Mouse (Mus musculus) forebrain, embryonic 13.5 days (tissue): Measurements from ENCODE around the gene Cntnap2. TPM values are rescaled to one million over a fixed set of nuclear protein-coding genes. Genes with fewer than 3 reads are reported as not detected.

Experiments
- ATAC-seq: fragments of 200-750 bp; cut with Nextera tagmentation; 2 replicates; pipeline ENCODE4 v1.8.0; 2017
- H3K27ac ChIP-seq: fragments of 300-500 bp; sonication (generic); 2 replicates; pipeline ENCODE4 v1.5.1; 2015; ENCODE audit warnings: inconsistent platforms, mild to moderate bottlenecking, moderate library complexity
- H3K27me3 ChIP-seq: fragments of 300-500 bp; sonication (generic); 2 replicates; pipeline ENCODE4 v1.6.1; 2015; ENCODE audit warnings: mild to moderate bottlenecking, inconsistent platforms
- H3K36me3 ChIP-seq: fragments of 300-500 bp; sonication (generic); 2 replicates; pipeline ENCODE4 v1.6.1; 2015; ENCODE audit warnings: mild to moderate bottlenecking, inconsistent platforms; ENCODE audit not compliant: poor library complexity, severe bottlenecking
- H3K4me1 ChIP-seq: fragments of 300-500 bp; sonication (generic); 2 replicates; pipeline ENCODE4 v1.6.1; 2015; ENCODE audit warnings: inconsistent platforms
- H3K4me2 ChIP-seq: fragments of 300-500 bp; sonication (generic); 2 replicates; pipeline ENCODE4 v1.6.1; 2015; ENCODE audit warnings: inconsistent platforms, mild to moderate bottlenecking, moderate library complexity
- H3K4me3 ChIP-seq: fragments of 300-500 bp; sonication (generic); 2 replicates; pipeline ENCODE4 v1.5.1; 2015; ENCODE audit warnings: mild to moderate bottlenecking, inconsistent platforms
- H3K9ac ChIP-seq: fragments of 300-500 bp; sonication (generic); 2 replicates; pipeline ENCODE4 v1.6.1; 2015; ENCODE audit warnings: mild to moderate bottlenecking, inconsistent platforms
- H3K9me3 ChIP-seq: fragments of 300-500 bp; sonication (generic); replicated peaks from 2 replicates; pipeline ENCODE4 v1.6.1; 2016; ENCODE audit warnings: inconsistent platforms
- WGBS: fragments of 180-500 bp; shearing (Covaris S2); methylation state at CpG from one replicate; pipeline ENCODE4 v1.1.7; 2015; 5-methylcytosine and 5-hydroxymethylcytosine counted together
- polyA plus RNA-seq: library from polyadenylated mRNA; unstranded; fragments of >200 nt; fragmentation: Nextera tagmentation; extraction: Ambion mirVana; gene quantifications from 2 replicates; pipeline ENCODE4 v1.2.1, GENCODE M21; 2015

Gene Cntnap2
- 83.7 and 96.3 TPM in 2 replicates for polyA plus RNA-seq

GRCm38 (mm10) chr6:45059091-45059490, at the start of gene Cntnap2:
Cntnap2 (plus strand) TSS chr6:45059357.
- no peaks in the 10 kb centered on the region for H3K9me3 ChIP-seq
- H3K9ac ChIP-seq, result peak within 1 kb of the TSS; percentile 66
- WGBS, result 10% methylated on average over 8 of the region's 8 CpGs
- H3K4me1 ChIP-seq, result peaks cover 9% of the 10 kb centered on the region; the same call in 1 of the 2 replicates
- H3K27ac ChIP-seq, result peak within 1 kb of the TSS; percentile 65
- H3K36me3 ChIP-seq, result no peaks in the 10 kb centered on the region
- peak; percentile 53 for ATAC-seq
- H3K27me3 ChIP-seq, result no peaks in the 10 kb centered on the region
- H3K4me2 ChIP-seq, result peak within 1 kb of the TSS; percentile 72
- H3K4me3 ChIP-seq, result peak within 1 kb of the TSS; percentile 51

GRCm38 (mm10) chr6:45026011-45026682, 33.0 kb upstream of the Cntnap2 start:
- Histone ChIP-seq H3K4me3 (no peak overlapping the region), H3K9ac (no peak overlapping the region), H3K9me3 (no peaks in the 10 kb centered on the region), H3K27me3 (no peaks in the 10 kb centered on the region), H3K4me1 (no peaks in the 10 kb centered on the region), H3K27ac (no peak overlapping the region), H3K36me3 (no peaks in the 10 kb centered on the region), H3K4me2 (no peak overlapping the region)
- peak; percentile 90 for ATAC-seq
- 32% methylated on average over 9 of the region's 9 CpGs for WGBS

DNA sequence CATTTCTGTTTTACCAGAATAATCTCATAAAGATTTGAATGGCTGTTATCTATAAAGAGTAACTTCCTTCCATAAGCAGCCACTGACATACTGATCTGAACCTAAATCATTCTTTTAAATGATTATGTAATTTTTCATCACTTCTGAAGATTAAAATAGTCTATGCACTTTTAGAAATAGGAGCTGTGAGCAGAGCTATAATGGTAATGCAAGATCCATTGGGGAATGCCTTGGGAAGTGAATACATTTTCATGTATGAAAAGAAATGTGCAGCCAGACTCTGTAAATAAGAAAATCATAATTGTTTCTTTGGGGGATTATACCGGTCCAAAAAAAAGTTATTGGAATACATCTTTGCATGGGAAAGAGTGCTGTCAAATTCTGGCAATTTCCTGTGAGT, 19.7 kb upstream of the Cntnap2 start:
- no peaks in the 10 kb centered on the region for H3K36me3 ChIP-seq
- no peak overlapping the region for H3K4me3 ChIP-seq
- 58% methylated on average over 1 of the region's 1 CpGs for WGBS
- H3K9ac ChIP-seq, result no peak overlapping the region
- H3K9me3 ChIP-seq, result no peaks in the 10 kb centered on the region
- H3K27ac ChIP-seq, result no peak overlapping the region
- no peak for ATAC-seq
- no peaks in the 10 kb centered on the region for H3K27me3 ChIP-seq
- no peak overlapping the region for H3K4me2 ChIP-seq
- H3K4me1 ChIP-seq, result no peaks in the 10 kb centered on the region

DNA sequence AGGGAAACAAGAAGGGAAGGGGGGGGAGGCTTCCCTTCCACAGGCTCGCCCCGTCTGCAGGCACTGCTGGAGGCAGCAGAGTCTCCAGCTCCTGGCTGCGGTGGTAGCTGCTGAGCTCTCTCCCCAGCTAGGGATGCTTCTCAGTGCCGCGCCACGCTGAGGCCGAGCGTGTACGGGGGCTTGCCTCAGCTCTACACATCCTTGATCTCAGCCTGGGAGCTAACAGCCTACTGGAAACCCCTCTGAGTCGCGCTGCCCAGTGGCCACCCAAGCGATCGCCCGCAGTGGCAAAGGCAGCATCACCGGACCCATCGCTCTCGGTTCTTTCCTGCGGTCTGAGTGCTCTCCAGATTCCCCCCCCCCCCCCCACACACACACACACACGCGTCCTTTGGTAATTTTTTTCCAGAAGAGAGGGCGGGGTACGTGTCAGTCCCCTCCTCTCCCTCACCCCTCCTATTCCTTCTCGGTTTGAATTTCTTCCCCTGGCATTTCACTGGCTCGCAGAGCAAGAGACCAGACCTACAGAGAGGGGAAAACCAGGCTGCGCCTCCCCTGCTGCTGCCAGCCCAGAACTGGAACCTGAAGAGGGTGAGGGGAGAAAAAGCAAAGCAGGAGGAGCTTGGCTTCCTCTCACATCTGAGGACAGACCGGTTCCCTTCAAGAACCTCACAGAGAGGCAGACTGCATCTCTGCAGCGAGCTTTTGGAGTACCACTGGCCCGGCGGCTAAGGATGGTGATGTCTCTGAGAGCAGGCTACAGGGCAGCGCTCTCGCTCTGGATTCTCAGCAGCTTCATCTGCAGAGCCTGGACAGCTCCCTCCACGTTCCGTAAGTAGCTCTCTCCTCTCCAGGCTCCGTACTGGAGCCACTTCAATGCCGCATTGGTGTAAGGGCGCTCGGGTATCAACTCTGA, 657 bp downstream of the Cntnap2 start:
- peak; percentile 94 for ATAC-seq
- Histone ChIP-seq H3K4me3 (peak overlapping the region; percentile 51), H3K36me3 (no peaks in the 10 kb centered on the region), H3K9me3 (no peaks in the 10 kb centered on the region), H3K9ac (peak overlapping the region; percentile 66), H3K27ac (peak overlapping the region; percentile 65), H3K4me1 (peaks cover 9% of the 10 kb centered on the region; the same call in 1 of the 2 replicates), H3K4me2 (peak overlapping the region; percentile 72), H3K27me3 (no peaks in the 10 kb centered on the region)
- WGBS, result under 1% methylated on average over 36 of the region's 37 CpGs

DNA sequence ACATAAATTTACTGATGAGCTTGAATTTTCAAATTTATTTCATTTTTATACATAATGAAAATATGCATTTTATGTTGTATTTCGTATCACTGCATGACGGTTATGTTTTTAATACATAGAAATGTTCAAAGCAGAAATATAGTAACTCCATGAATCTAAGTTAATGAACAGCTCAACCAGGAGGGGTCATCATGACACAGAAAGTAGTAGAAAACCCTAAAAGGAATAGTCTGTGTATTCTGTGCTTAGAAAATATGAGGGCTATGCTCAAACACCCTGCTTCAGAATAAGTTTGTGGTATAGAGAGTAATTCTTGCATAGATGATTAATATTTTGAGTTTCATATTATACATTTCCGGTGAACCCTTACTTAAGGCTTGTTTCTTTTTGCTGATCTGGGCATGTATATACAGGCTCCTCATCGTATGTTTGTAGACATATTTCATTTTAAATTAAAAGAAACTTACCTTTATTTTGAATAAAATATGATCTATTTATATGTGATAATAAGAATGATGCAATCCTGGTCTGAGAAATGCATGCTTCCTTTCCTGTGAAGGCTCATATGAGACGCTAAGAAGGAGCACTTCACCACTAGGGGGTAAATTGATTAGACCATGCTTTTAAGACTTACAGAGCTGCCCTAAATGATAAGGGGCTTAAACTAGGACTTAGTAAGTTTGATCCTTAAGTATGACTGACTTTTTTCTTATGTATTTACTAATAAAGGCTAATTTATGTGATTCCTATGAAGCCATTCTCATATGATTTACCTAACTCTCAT, 3.2 kb downstream of the Cntnap2 start:
- Histone ChIP-seq H3K36me3 (no peaks in the 10 kb centered on the region), H3K4me3 (no peak overlapping the region)

DNA sequence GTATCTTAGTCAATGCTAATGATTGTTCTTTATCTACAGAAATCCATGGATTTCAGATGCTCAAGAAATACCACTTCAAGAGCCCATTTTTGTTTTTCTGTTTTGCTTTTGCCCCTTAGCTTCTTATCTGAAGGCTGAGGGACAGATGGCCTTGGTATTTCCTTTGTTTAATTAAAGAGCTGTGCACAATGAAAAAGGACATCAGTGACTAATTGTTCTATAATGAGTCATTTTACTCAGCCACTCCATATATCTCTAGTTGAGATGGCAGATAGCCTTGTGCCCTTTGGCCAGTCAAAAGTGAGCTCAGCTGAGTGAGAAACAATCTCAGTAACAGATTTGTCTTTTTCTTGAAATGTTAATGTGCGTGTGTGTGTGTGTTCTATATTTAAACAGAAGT, 29.1 kb downstream of the Cntnap2 start:
- Histone ChIP-seq H3K36me3 (no peaks in the 10 kb centered on the region), H3K4me3 (no peak overlapping the region), H3K4me1 (no peaks in the 10 kb centered on the region), H3K9me3 (no peaks in the 10 kb centered on the region), H3K4me2 (no peak overlapping the region), H3K27me3 (no peaks in the 10 kb centered on the region), H3K27ac (no peak overlapping the region), H3K9ac (no peak overlapping the region)
- no peak for ATAC-seq
- WGBS, result 91% methylated on average over 1 of the region's 1 CpGs

More for the DNA sequence above, 3.2 kb downstream of the Cntnap2 start:
- no peak for ATAC-seq
- no peak overlapping the region for H3K27ac ChIP-seq
- no peaks in the 10 kb centered on the region for H3K9me3 ChIP-seq
- H3K27me3 ChIP-seq, result no peaks in the 10 kb centered on the region
- no peak overlapping the region for H3K9ac ChIP-seq
- WGBS, result 71% methylated on average over 5 of the region's 5 CpGs
- no peak overlapping the region for H3K4me2 ChIP-seq
- peaks cover 9% of the 10 kb centered on the region; the same call in 1 of the 2 replicates for H3K4me1 ChIP-seq

- Histone ChIP-seq H3K4me2 (no peak overlapping the region), H3K36me3 (no peaks in the 10 kb centered on the region)
- no peak for ATAC-seq
Observed at GRCm38 (mm10) chr6:45113613-45114012, 54.5 kb downstream of the Cntnap2 start.

DNA sequence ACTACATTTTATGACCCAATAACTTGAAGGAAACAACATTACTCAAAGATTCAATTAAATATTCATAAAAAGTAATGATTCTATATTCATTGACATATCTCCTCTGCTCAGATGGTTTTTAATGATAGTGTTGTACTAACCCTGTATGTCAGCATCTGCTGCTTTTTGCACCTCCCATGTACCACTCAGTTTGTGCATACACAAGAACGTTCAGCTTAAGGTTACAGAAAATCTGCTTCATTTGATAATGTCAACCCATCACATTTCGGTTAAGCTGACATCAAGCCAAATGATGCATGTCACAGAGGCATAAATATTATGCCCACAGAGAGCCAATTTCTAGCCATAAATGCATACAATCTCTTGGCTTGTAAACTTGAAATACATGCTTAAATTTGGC, 85.7 kb downstream of the Cntnap2 start:
- Histone ChIP-seq H3K4me2 (no peak overlapping the region), H3K36me3 (no peaks in the 10 kb centered on the region), H3K4me3 (no peak overlapping the region), H3K27me3 (no peaks in the 10 kb centered on the region), H3K4me1 (no peaks in the 10 kb centered on the region), H3K9ac (no peak overlapping the region), H3K27ac (no peak overlapping the region), H3K9me3 (no peaks in the 10 kb centered on the region)
- ATAC-seq, result peak; percentile 51; the same call in 1 of the 2 replicates
- 69% methylated on average over 2 of the region's 2 CpGs for WGBS

More at GRCm38 (mm10) chr6:45113613-45114012, 54.5 kb downstream of the Cntnap2 start:
- Histone ChIP-seq H3K27ac (no peak overlapping the region), H3K4me1 (no peaks in the 10 kb centered on the region), H3K4me3 (no peak overlapping the region), H3K27me3 (no peaks in the 10 kb centered on the region), H3K9ac (no peak overlapping the region), H3K9me3 (no peaks in the 10 kb centered on the region)

DNA sequence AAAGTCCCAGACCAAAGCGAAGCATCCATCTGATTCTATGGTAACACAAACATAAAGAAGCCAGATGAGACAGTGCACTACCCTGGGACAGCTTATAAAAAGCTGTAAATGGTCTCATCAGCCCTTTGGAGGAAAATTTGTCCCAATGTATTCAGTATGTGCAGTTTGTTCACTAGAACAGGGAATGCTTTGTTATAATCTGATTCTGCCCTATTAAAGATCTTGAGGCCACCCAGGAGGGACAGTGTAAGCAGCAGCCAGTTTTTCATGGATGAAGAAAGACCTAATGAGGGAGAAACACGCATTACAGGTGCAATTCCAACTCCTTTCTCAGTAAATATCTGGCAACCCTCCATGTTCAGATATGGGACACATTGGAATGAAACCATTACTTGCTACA, 145.9 kb downstream of the Cntnap2 start:
- H3K4me3 ChIP-seq, result no peak overlapping the region
- H3K4me2 ChIP-seq, result no peak overlapping the region
- no peaks in the 10 kb centered on the region for H3K36me3 ChIP-seq
- no peak overlapping the region for H3K27ac ChIP-seq
- no peaks in the 10 kb centered on the region for H3K9me3 ChIP-seq
- WGBS, result 51% methylated on average over 2 of the region's 2 CpGs
- H3K4me1 ChIP-seq, result no peaks in the 10 kb centered on the region
- ATAC-seq, result no peak
- no peak overlapping the region for H3K9ac ChIP-seq
- H3K27me3 ChIP-seq, result no peaks in the 10 kb centered on the region

- no peak overlapping the region for H3K4me2 ChIP-seq
- H3K27me3 ChIP-seq, result no peaks in the 10 kb centered on the region
- ATAC-seq, result no peak
- no peak overlapping the region for H3K4me3 ChIP-seq
- no peaks in the 10 kb centered on the region for H3K9me3 ChIP-seq
- H3K27ac ChIP-seq, result no peak overlapping the region
- no peaks in the 10 kb centered on the region for H3K36me3 ChIP-seq
- no peaks in the 10 kb centered on the region for H3K4me1 ChIP-seq
- no peak overlapping the region for H3K9ac ChIP-seq
- 28% methylated on average over 1 of the region's 1 CpGs for WGBS
Observed at GRCm38 (mm10) chr6:45214330-45214729, 155.2 kb downstream of the Cntnap2 start.

DNA sequence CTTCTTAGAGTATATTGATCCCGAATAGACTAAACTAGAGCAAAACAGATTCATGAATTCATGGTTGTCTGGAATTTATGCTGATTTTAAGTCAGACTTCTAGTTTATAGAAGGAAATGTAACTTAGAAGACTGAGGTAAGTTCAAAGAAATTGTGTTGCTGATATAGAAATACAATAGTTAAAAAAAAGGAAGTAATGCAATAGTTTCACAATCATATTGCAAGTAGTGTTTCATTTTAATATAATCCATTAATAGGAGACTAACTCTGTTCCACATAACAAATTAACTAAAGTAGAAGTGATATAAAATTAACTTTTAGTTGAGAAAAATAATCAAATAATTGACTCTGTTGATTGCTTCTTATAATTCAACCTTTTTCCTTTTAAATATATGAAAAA, 169.8 kb downstream of the Cntnap2 start:
- 91% methylated on average over 1 of the region's 1 CpGs for WGBS
- H3K4me1 ChIP-seq, result no peaks in the 10 kb centered on the region
- H3K4me3 ChIP-seq, result no peak overlapping the region
- H3K9ac ChIP-seq, result no peak overlapping the region
- H3K27me3 ChIP-seq, result no peaks in the 10 kb centered on the region
- H3K36me3 ChIP-seq, result no peaks in the 10 kb centered on the region
- no peak for ATAC-seq
- H3K4me2 ChIP-seq, result no peak overlapping the region
- H3K9me3 ChIP-seq, result no peaks in the 10 kb centered on the region
- no peak overlapping the region for H3K27ac ChIP-seq

DNA sequence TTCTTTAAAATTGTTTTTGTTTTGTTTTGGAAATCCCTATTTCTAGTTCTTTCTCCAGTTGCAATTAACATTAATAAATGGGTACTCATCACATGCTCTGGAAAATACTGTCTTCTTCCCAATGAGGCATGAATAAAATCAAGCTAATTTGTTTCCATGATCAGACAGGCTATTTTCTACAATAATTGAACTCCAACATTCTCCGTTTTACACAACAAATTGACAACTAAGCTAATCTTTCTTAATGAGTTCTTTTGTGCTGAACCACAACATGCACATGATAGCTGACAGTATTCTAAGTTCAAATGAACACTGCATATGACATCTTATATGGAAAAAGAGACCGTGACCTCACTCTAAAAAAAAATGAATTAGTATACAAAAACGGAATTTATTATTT, 173.4 kb downstream of the Cntnap2 start:
- Histone ChIP-seq H3K27me3 (no peaks in the 10 kb centered on the region), H3K4me3 (no peak overlapping the region), H3K4me2 (no peak overlapping the region), H3K27ac (no peak overlapping the region), H3K4me1 (no peaks in the 10 kb centered on the region), H3K36me3 (no peaks in the 10 kb centered on the region), H3K9me3 (no peaks in the 10 kb centered on the region), H3K9ac (no peak overlapping the region)
- 64% methylated on average over 3 of the region's 3 CpGs for WGBS
- ATAC-seq, result no peak
